Mouse (Mus musculus) adrenal gland, adult 2 months (tissue): Measurements from ENCODE around the gene Suclg2. TPM values are rescaled to one million over a fixed set of nuclear protein-coding genes. Genes with fewer than 3 reads are reported as not detected.
A peak's percentile ranks its signal among the peaks of the same experiment; 100 is the strongest.

Experiments
- DNase-seq: peaks from one replicate; pipeline ENCODE4 v3.0.0; 2021
- polyA plus RNA-seq: library from polyadenylated mRNA; depleted of rRNA; stranded (reverse); fragments of >200 nt; gene quantifications from 2 replicates; pipeline ENCODE4 v1.2.3, GENCODE M21; 2012
- total RNA-seq, 2 experiments: library from RNA; stranded (reverse); gene quantifications; 2 replicates each; pipeline ENCODE4 v1.2.3; 2021

The Suclg2 gene
- total and polyA plus RNA-seq, 3 experiments, result 23.0 to 173 (median 121) TPM

- no peak for DNase-seq
Observed at GRCm38 (mm10) chr6:95465322-95465721, 253.3 kb downstream of the Suclg2 start.

DNA sequence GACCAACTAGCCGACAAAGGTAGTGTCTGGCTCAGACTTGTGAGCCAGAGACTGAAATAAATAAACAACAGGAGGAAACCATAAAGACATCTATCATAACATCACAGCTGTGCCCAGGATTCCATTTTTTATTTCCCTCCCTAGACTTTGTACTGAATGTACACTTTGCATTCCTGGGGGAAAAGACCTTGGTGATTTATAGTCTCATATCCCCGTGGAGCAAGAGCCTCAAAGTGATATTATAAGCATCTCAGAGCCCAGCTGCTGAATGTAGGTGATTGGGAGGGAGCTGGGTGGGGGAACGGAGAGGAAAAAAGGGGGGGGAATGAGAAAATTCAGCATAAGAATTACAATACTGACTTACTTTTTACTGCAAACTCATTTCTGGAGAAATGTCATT, 259.2 kb downstream of the Suclg2 start:
- DNase-seq, result no peak

DNA sequence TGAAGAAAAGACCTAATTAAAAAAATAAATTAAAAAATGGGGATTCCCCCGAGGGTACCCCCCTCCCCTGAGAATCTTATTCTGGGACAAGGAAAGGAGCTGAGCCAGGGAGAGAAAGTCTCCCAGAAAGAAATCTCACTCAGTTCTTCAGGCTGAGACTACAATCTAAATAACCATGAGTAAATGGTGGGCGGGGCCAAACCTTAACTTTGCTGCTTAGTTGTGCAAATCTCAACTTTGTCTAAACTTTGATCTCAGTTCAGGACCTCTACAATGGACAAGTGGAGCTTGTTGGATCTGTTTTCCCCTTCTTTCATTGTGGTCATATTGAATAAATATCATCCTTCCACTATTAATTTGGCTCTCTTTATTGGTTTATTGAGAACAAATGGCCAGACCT, 272.4 kb downstream of the Suclg2 start:
- DNase-seq, result no peak

DNA sequence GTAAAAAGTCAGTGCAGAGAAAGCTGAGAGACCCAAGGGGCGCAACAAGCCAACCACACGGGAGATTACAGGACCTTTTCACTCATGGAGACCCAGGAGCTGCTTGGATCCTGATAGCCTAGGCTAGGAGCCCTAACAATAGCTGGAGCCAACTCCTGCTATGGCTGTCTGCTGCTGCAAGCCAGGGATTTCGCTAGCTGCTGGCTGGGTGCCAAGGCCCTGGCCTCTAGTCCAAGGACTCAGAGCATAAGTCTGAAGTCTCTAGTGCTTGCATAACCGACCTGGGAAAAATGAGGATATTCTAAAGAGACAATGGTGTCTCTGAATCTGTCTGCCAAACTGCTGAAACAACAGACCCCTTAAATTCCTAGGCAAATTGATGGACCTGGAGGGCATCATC, 273.6 kb downstream of the Suclg2 start:
- DNase-seq, result peak; percentile 92
